Mouse (Mus musculus) CH12.LX (cell line): ENCODE results near the gene Hist2h3c1.

Experiments used
- CTCF ChIP-seq, 2 experiments: IDR thresholded peaks in 1 of 2; conservative IDR thresholded peaks in 1 of 2; 2 replicates each; pipeline ENCODE4 v1.5.1; 2011 to 2012; ENCODE audit warnings: low read depth in 2 of 2, low read length in 2 of 2, improper control_type of control experiment in 1 of 2, inconsistent platforms in 1 of 2, mild to moderate bottlenecking in 1 of 2, moderate library complexity in 1 of 2
- EP300 ChIP-seq: IDR thresholded peaks from 2 replicates; pipeline ENCODE4 v1.6.1; 2011; ENCODE audit warnings: low read length, improper control_type of control experiment
- POLR2A ChIP-seq: IDR thresholded peaks from 2 replicates; pipeline ENCODE4 v1.6.1; 2011; ENCODE audit warnings: low read depth, mild to moderate bottlenecking, improper control_type of control experiment, low read length
- USF2 ChIP-seq: conservative IDR thresholded peaks from 2 replicates; pipeline ENCODE4 v1.6.1; 2011; ENCODE audit warnings: low read depth, low read length, improper control_type of control experiment
- ZKSCAN1 ChIP-seq: IDR thresholded peaks from 2 replicates; pipeline ENCODE4 v1.6.1; 2012; ENCODE audit warnings: low read depth, inconsistent platforms, low read length, improper control_type of control experiment, borderline replicate concordance

DNA sequence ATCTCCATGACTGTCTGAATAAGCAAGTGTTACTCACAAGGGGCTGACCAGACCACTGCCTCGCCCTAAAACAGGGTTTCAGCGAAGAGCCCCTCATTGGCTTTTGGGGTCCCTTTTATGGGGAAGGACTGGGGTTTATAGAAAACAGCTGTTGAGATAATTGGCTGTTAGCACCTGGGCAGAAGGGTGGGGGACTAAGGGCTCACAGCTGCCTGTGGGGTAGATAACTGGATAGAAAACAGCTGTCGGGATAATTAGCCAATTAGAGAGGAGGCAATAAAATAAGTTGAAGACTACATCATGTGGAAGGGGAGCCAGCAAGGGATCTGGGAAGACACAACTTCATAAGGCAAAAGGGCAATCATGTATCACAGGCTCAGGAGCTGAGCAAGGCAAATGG, 4.4 kb downstream of the Hist2h3c1 start:
- TF ChIP-seq CTCF (conservative IDR thresholded peaks at IDR 0.05 in 1 of 2, IDR thresholded peaks at IDR 0.05 in 1 of 2; ENCODE audit: low read depth in 2 of 2, low read length in 2 of 2), result no peak
- TF ChIP-seq POLR2A, result no peak
- no peak for TF ChIP-seq ZKSCAN1
- no peak for TF ChIP-seq EP300
- no peak for TF ChIP-seq USF2
